Mouse (Mus musculus) R1 (cell line): ENCODE data around the gene Zfhx3.
A peak's percentile ranks its signal among the peaks of the same experiment; 100 is the strongest.

Experiments used
- DNase-seq: peaks from one replicate; pipeline ENCODE4 v3.0.0-alpha.2; 2018; ENCODE audit warnings: low read depth, low spot score

Zfhx3 gene

GRCm38 (mm10) chr8:108089632-108090031 lies 147.2 kb downstream of the Zfhx3 start:
- DNase-seq: no peak

DNA sequence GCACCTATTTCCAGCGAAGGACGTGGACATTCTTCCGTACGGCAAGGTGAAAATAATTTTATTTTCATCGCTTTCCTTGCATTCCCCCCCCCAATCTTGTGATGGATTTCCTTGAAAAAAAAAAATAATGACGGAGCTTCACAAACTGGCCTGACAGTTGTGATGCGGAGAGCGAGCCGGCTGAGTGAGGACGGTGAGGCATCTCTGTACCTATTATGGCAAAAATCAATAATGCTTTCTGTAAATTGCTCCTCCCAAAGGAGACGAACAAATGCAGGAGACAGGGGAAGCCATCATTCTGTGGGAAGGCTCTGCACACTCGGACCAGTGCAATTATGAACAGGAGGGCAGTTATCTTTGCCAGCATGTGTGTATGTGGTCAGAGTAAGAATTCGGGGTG lies 156.2 kb downstream of the Zfhx3 start:
- DNase-seq: no peak

GRCm38 (mm10) chr8:108101131-108101530 lies 158.7 kb downstream of the Zfhx3 start:
- DNase-seq: peak; percentile 64

DNA sequence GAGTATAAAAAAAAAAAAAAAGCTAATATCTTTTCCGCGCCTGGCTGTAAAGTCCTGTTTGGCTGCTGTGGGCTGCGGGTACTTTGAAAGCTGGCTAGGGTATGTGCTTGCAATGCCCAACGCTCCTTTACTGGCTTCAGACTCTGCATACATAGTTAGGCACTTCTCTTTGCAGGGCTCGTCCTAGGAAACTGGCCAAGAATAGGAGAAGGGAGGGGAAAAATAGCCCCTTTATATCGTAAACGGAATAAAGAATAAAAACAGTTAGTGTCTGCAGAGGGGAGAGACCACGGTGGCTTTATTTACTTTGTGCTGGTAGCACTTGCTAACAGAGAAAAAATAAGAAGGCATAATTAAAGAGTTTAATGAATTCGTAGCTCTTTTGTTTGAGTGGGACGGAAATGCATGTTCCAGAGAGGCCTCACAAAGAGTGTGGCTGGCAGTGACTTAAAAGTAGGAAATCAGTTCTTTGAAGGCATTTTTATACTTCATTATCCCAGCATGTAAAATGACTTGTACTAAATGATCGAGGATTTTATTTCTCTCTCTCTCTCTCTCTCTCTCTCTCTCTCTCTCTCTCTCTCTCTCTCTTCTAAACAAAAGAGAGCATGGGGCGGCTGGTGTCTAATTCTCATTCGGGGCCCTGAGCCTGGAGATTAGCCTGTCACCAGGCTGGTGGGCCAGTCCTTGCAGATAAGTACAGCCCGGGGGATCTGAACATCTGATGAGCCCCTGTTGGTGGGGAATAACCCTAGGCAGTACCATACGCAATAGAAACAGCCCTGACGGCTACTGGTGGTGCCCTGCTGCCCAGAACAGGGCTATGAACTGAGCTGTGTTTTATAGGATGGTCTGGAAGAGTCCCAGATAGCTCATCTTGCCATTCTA lies 159.8 kb downstream of the Zfhx3 start:
- DNase-seq: no peak

DNA sequence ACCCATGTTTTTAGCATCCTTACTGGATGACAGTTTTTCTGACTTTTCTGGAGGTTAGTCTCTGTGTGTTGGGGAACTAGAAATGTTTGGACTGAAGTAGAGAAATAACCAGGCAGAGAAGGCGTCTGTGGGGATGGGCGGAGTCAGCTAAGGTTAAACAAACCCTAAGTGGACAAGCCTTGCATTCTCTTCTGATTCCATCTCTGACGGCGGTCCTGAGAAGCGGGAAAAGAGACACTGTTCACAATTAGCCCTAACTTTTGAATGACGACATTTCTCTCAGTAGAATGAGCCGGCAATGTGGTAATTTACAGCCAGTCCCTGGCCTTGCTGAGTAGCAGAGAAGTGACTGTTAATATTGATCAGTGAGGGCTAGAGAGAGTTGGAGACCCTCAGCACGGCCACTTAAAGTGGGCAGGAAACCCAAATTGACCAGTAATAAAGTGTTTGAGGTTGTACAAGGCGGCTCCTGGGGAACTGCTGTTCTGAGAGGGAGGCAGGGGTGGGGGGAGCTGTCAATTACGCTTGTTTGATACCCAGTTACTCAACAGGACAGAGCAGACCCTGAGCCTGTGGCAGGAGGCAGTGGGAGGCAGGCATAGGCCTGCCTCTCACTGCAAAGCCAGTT lies 162.1 kb downstream of the Zfhx3 start:
- no peak for DNase-seq

DNA sequence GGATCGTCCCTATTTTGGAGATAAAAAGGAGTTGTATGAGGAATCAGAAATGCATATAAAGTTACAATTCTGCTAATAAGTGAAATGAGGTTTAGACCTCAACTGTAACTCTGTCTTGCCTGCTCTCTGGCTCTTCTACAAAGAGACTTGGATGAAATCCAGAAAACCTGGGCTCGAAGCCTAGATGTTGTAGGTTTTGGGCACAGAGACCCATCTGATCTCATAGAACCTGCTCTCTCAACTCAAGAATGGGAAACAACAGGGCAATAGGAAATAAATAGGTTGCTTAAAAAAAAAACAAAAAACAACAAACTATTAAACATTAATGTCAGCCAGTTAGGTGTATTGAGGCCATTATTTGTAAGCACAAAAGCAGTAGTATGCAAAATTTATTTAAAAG lies 182.6 kb downstream of the Zfhx3 start:
- DNase-seq: no peak

DNA sequence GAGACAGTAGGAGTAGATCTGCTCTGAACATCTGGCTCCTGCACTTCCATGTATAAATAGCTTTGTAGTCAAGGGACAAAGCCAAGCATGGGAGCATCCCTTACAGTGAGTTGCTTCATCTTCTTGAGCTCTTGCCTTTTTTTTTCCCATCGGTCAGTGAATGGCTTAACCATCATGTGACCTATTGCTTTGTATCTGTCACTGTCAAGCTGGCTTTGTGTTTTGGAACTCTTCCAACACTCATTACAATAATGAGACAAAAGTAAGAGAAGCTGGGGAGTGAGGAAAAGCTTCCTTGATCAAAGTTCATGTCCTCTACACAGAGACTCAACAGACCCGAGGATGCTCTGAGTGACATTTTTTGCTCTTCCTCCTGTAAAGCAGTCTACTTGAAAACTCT lies 183.0 kb downstream of the Zfhx3 start:
- no peak for DNase-seq

- no peak for DNase-seq
These were observed 204.1 kb downstream of the Zfhx3 start for GRCm38 (mm10) chr8:108146536-108146935.

- DNase-seq: no peak
These were observed 206.3 kb downstream of the Zfhx3 start for GRCm38 (mm10) chr8:108148599-108149249.

DNA sequence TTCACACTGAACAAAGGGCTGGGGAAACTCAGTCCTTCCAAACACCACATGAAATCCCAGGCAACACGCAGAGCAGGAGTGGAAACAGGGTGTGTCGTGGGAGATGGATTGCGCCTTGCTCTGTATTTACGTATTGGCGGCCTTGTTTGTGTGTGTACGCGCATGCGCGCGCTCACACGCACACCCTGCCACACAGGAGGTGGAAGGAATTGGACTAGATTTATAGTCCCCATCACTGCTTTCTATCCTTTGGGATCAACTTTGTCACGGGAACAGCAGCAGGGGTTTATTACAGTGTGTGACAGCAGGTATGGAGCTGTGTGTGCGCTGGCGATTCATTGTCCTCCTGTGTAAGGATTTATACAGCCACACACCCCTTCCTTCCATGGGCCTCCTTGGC lies 228.4 kb downstream of the Zfhx3 start:
- DNase-seq: peak; percentile 43

DNA sequence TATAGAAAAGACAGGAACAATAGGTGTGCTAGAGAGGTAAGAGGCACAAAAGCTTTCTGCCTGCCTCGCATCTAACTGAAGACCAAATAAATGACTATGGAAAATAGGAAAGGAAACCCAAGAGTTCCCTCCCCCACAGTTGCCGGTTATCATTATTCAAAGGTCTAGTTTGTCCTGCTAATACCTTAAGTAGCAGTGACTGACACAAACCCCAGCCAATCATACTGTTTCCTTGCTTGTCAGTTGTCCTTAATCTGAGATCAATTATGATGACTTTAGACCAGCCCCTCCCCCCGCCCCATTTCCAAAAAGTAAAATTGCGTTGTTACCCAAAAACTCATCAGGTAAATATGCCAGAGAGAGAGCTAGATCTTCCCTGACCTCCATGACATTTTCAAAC lies 240.9 kb downstream of the Zfhx3 start:
- no peak for DNase-seq

DNA sequence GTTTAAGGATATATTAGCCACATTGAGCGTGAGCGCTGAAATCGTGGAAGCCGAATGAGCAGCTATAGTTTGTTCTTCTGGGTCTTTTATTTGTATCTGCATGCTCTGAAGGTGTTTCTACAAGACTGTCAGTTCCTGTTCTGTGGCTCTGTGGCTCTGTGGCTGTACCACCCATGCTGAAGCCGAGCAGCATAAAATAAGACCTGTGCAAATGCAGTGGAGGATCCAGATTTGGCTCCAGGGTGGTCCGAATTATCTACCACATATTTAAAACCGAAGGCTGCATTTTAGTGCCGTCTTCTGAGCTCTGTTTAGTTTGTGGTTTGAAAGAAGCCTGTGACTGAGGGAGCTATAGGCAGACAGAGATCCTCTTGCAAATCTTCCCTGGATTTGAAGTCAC lies 241.5 kb downstream of the Zfhx3 start:
- no peak for DNase-seq

GRCm38 (mm10) chr8:108186289-108186688 lies 243.8 kb downstream of the Zfhx3 start:
- peak; percentile 44 for DNase-seq

DNA sequence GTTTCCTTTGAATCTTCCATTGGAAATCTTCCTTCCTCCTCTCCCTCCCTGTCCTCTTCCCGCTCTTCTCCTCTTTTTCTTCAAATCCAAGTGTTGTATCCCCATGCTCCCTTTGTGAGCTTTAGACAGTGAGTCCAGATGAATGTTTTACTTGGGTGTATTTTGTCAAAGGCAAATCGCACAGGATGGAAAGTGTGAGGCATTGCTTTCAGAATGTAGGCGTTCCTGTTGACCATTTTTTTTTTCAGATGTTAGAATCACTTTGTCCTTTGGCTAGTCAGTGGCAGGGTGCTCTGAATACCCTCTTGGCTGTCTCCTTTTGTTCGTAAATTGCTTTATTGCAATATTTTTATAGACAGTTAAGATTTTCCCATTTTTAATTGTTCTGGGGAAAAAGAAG lies 245.6 kb downstream of the Zfhx3 start:
- no peak for DNase-seq

GRCm38 (mm10) chr8:108194571-108194970 lies 252.1 kb downstream of the Zfhx3 start:
- peak; percentile 96 for DNase-seq

DNA sequence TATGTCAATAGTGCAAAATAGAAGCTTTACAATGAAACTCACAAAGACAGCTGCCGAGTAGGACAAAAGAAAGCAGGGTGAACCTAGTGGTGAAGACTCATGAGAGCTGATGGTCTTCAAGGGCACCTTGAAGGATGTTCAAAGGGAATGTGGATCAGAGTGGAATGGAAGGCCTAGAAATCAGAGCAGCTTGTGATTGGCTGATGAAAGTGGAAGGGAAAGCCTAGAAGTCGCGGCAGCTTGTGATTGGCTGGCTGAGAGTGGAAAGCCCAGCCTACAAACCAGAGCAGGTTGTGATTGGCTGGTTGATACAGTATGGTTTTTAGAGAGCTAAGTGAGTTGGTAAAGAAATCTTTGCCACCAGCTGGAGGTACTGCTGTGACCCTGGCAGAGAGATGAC lies 272.6 kb downstream of the Zfhx3 start:
- DNase-seq: peak; percentile 57

DNA sequence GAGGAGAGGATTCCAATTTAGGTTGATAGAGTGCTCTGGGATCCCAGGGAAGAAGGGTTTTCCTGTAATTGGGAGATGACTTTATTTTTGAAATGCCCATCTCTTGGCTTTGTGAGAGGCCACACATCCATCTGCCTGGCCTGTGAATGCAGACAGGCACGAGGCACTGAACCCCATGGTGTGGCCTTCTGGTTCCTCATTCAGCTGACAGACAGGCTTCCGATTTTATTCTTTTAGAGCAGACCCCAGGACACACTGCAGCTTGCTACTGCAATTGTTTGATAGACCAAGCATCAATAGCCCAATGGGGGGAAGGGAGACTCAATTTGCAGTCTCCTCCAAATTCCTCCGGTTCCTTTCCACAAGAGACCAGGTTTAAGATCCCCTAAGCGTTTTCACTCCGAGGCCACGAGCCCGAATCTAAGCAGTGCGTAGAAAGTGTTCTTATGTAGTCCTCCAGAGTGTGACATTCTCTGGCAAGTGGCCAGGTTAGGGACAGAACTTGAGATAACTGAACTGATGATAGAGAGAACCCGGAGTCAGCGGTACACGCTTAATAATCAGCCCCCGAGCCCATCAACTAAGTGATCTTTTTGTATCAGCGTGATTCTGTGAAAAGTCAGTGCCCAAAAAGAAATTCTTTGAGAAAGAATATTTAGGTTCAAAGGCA lies 275.9 kb downstream of the Zfhx3 start:
- DNase-seq: no peak

DNA sequence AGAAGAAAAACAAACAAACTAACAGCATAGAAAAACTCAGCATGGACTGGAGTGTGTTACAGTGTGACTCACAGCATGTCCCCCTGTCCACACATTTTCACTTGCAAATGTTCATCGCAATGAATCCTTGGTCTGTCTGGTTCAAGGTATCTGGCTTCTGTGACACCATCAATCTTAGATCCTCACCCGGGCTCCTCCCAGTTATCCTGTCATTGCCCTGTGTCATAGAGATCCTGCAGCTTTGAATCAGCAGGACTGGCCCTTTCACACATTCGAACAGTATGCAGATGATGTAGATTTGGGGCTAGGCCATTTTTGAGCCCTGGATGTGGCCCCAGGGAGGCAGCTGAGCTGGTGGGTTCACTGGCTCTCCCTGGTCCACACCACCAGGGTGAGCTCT lies 278.1 kb downstream of the Zfhx3 start:
- no peak for DNase-seq

DNA sequence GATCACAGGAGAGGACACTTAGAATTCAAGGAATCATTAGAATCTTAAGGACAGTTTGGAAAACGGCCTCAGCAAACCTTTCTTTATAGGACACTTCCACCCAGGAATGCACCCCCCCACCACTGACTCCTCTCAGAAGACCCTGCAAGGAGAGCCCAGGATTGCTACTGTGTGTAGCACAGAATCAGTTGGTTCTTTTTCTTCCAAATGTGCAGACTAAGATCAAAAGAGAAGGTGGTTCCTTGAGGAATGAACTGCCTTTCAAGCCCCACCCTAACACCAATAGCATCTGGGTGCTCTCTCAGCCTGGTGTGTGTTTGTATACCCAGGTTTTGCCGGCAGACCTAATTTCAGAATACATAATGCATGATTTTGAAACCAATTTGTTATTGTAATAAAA lies 279.6 kb downstream of the Zfhx3 start:
- DNase-seq: peak; percentile 33

DNA sequence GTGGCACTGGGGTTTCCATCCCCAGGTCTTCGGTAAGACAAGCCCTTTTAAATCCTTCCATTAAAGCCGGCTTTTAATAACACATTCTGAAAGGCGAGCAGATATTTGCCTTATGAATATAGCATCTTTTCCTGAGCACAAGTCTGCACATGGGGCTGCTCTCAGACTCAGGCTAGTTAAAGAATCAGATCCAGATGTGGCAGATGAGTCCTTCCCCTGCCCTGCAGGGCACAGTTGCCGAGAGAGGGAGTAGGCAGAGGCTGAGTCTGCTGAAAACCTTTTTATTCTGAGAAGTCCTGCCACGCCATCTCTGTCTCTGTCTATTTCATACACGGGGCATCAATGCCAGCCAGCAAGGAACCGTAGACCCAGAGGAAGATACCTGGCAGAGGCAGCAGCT lies 289.9 kb downstream of the Zfhx3 start:
- DNase-seq: no peak

- no peak for DNase-seq
These were observed 292.0 kb downstream of the Zfhx3 start for GRCm38 (mm10) chr8:108234481-108234880.

DNA sequence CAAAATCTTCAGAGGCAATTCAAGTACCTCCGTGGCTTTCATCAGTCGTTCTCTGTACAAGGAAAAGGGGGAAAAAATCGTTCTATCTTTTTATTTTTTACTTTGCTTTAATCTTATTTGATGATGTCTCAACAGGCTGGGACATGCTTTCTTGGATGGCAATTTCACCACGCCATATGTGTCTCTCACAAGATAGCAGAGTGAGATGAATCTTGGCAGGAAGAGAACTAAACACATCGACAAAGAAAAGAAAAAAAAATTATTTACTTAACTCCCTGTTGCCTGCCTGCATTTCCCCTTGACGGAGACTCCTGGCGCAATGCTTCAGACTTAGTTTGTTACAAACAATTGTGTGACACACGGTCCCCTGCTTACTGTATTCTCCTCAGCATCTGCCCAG lies 294.3 kb downstream of the Zfhx3 start:
- DNase-seq: no peak
